Mouse (Mus musculus): ENCODE results near the gene Tekt2. TPM values are rescaled to one million over a fixed set of nuclear protein-coding genes. Genes with fewer than 3 reads are reported as not detected.

Tekt2 gene
- polyA plus RNA-seq, 1 experiment from 2014 or later, result 1.5 TPM

GRCm38 (mm10) chr4:126321854-126322511 is 3.5 kb downstream of the Tekt2 start:
- Histone ChIP-seq H3K9ac (0 out of 2 replicates have a peak overlapping the region, but pooled peaks have one; percentile 39), H3K36me3 (peaks cover 20% of the 10 kb centered on the region), H3K4me2 (peak overlapping the region; percentile 96), H3K4me1 (replicated peaks) (peaks cover 27% of the 10 kb centered on the region), H3K27ac (ENCODE audit: poor library complexity, severe bottlenecking) (no peak overlapping the region), H3K9me3 (replicated peaks) (no peaks in the 10 kb centered on the region), H3K27me3 (replicated peaks) (peaks cover 42% of the 10 kb centered on the region), H3K4me3 (peak overlapping the region; percentile 82)
- ATAC-seq (ENCODE audit: insufficient number of reproducible peaks, low FRiP score), result no peak
- 51% methylated on average over 28 of the region's 28 CpGs for WGBS

GRCm38 (mm10) chr4:126321111-126321853 is 4.2 kb downstream of the Tekt2 start, which contains the start of gene Adprhl2:
TSS of gene Adprhl2 (minus strand) at chr4:126321703.
- peaks cover 27% of the 10 kb centered on the region for H3K36me3 ChIP-seq

GRCm38 (mm10) chr4:126319806-126320205 is 5.7 kb downstream of the Tekt2 start:
- Histone ChIP-seq H3K36me3 (peaks cover 41% of the 10 kb centered on the region), H3K9ac (no peak overlapping the region; the same call in 1 of the 2 replicates), H3K27ac (ENCODE audit: poor library complexity, severe bottlenecking) (no peak overlapping the region), H3K4me2 (no peak overlapping the region; the same call in 1 of the 2 replicates), H3K27me3 (replicated peaks) (peaks cover 29% of the 10 kb centered on the region), H3K9me3 (replicated peaks) (no peaks in the 10 kb centered on the region), H3K4me1 (replicated peaks) (peaks cover 32% of the 10 kb centered on the region), H3K4me3 (no peak overlapping the region)
- no peak for ATAC-seq (ENCODE audit: insufficient number of reproducible peaks, low FRiP score)
- 85% methylated on average over 6 of the region's 6 CpGs for WGBS

More at GRCm38 (mm10) chr4:126321111-126321853, 4.2 kb downstream of the Tekt2 start, which contains the start of gene Adprhl2:
- Histone ChIP-seq H3K4me1 (replicated peaks) (peaks cover 31% of the 10 kb centered on the region), H3K9me3 (replicated peaks) (no peaks in the 10 kb centered on the region), H3K9ac (peak within 1 kb of the TSS; percentile 86), H3K27ac (ENCODE audit: poor library complexity, severe bottlenecking) (peak within 1 kb of the TSS; percentile 72), H3K27me3 (replicated peaks) (peaks cover 41% of the 10 kb centered on the region), H3K4me3 (peak within 1 kb of the TSS; percentile 82), H3K4me2 (peak within 1 kb of the TSS; percentile 96)
- peak; percentile 86 for ATAC-seq (ENCODE audit: insufficient number of reproducible peaks, low FRiP score)
- under 1% methylated on average over 79 of the region's 80 CpGs for WGBS

- ATAC-seq (ENCODE audit: insufficient number of reproducible peaks, low FRiP score), result no peak
- H3K4me3 ChIP-seq, result no peak overlapping the region
- no peak overlapping the region for H3K4me2 ChIP-seq
- H3K9ac ChIP-seq, result no peak overlapping the region
- H3K27ac ChIP-seq (ENCODE audit: poor library complexity, severe bottlenecking), result no peak overlapping the region
- peaks cover 45% of the 10 kb centered on the region for H3K4me1 ChIP-seq (replicated peaks)
- WGBS, result 94% methylated on average over 13 of the region's 13 CpGs
- H3K9me3 ChIP-seq (replicated peaks), result no peaks in the 10 kb centered on the region
- no peaks in the 10 kb centered on the region for H3K27me3 ChIP-seq (replicated peaks)
- H3K36me3 ChIP-seq, result peaks cover 41% of the 10 kb centered on the region
These were observed 8.9 kb downstream of the Tekt2 start for GRCm38 (mm10) chr4:126316443-126317040.

GRCm38 (mm10) chr4:126315931-126316330 is 9.6 kb downstream of the Tekt2 start:
- Histone ChIP-seq H3K4me1 (replicated peaks) (peaks cover 44% of the 10 kb centered on the region), H3K4me2 (no peak overlapping the region), H3K4me3 (no peak overlapping the region), H3K36me3 (peaks cover 41% of the 10 kb centered on the region), H3K9ac (no peak overlapping the region), H3K27me3 (replicated peaks) (no peaks in the 10 kb centered on the region), H3K27ac (ENCODE audit: poor library complexity, severe bottlenecking) (no peak overlapping the region), H3K9me3 (replicated peaks) (no peaks in the 10 kb centered on the region)
- 27% methylated on average over 5 of the region's 5 CpGs for WGBS
- ATAC-seq (ENCODE audit: insufficient number of reproducible peaks, low FRiP score), result no peak

- 63% methylated on average over 10 of the region's 10 CpGs for WGBS
- Histone ChIP-seq H3K9ac (no peak overlapping the region), H3K27ac (ENCODE audit: poor library complexity, severe bottlenecking) (no peak overlapping the region), H3K4me2 (no peak overlapping the region), H3K4me3 (no peak overlapping the region), H3K4me1 (replicated peaks) (peaks cover 38% of the 10 kb centered on the region), H3K27me3 (replicated peaks) (0 out of 2 replicates have a peak, but pooled peaks cover 4% of the 10 kb centered on the region), H3K36me3 (peaks cover 41% of the 10 kb centered on the region), H3K9me3 (replicated peaks) (no peaks in the 10 kb centered on the region)
- ATAC-seq (ENCODE audit: insufficient number of reproducible peaks, low FRiP score), result no peak
These were observed 11.1 kb downstream of the Tekt2 start for GRCm38 (mm10) chr4:126314393-126314792.

GRCm38 (mm10) chr4:126313202-126313601 is 12.3 kb downstream of the Tekt2 start:
- ATAC-seq (ENCODE audit: insufficient number of reproducible peaks, low FRiP score), result no peak
- H3K4me3 ChIP-seq, result no peak overlapping the region
- no peak overlapping the region for H3K9ac ChIP-seq
- 36% methylated on average over 5 of the region's 5 CpGs for WGBS
- H3K4me2 ChIP-seq, result no peak overlapping the region
- H3K36me3 ChIP-seq, result peaks cover 34% of the 10 kb centered on the region
- peaks cover 14% of the 10 kb centered on the region; the same call in 1 of the 2 replicates for H3K27me3 ChIP-seq (replicated peaks)
- no peak overlapping the region for H3K27ac ChIP-seq (ENCODE audit: poor library complexity, severe bottlenecking)
- no peaks in the 10 kb centered on the region for H3K9me3 ChIP-seq (replicated peaks)
- peaks cover 42% of the 10 kb centered on the region for H3K4me1 ChIP-seq (replicated peaks)

GRCm38 (mm10) chr4:126311566-126312200 is 13.8 kb downstream of the Tekt2 start:
- peaks cover 14% of the 10 kb centered on the region; the same call in 1 of the 2 replicates for H3K27me3 ChIP-seq (replicated peaks)
- ATAC-seq (ENCODE audit: insufficient number of reproducible peaks, low FRiP score), result no peak
- 85% methylated on average over 16 of the region's 16 CpGs for WGBS
- H3K36me3 ChIP-seq, result peaks cover 19% of the 10 kb centered on the region
- H3K4me2 ChIP-seq, result no peak overlapping the region
- H3K4me1 ChIP-seq (replicated peaks), result peaks cover 42% of the 10 kb centered on the region
- no peaks in the 10 kb centered on the region for H3K9me3 ChIP-seq (replicated peaks)
- H3K9ac ChIP-seq, result no peak overlapping the region
- H3K27ac ChIP-seq (ENCODE audit: poor library complexity, severe bottlenecking), result no peak overlapping the region
- no peak overlapping the region for H3K4me3 ChIP-seq

- no peak overlapping the region for H3K27ac ChIP-seq (ENCODE audit: poor library complexity, severe bottlenecking)
- H3K9ac ChIP-seq, result no peak overlapping the region
- peaks cover 5% of the 10 kb centered on the region; the same call in 1 of the 2 replicates for H3K36me3 ChIP-seq
- 66% methylated on average over 7 of the region's 7 CpGs for WGBS
- H3K4me2 ChIP-seq, result no peak overlapping the region
- no peak for ATAC-seq (ENCODE audit: insufficient number of reproducible peaks, low FRiP score)
- no peak overlapping the region for H3K4me3 ChIP-seq
- H3K27me3 ChIP-seq (replicated peaks), result peaks cover 14% of the 10 kb centered on the region; the same call in 1 of the 2 replicates
- H3K4me1 ChIP-seq (replicated peaks), result peaks cover 29% of the 10 kb centered on the region
- H3K9me3 ChIP-seq (replicated peaks), result peaks cover 4% of the 10 kb centered on the region
These were observed 15.1 kb downstream of the Tekt2 start for GRCm38 (mm10) chr4:126310344-126310743.

GRCm38 (mm10) chr4:126309922-126310309 is 15.6 kb downstream of the Tekt2 start:
- Histone ChIP-seq H3K9ac (0 out of 2 replicates have a peak overlapping the region, but pooled peaks have one; percentile 20), H3K27ac (ENCODE audit: poor library complexity, severe bottlenecking) (no peak overlapping the region), H3K4me3 (peak overlapping the region; percentile 13; the same call in 1 of the 2 replicates), H3K27me3 (replicated peaks) (peaks cover 14% of the 10 kb centered on the region; the same call in 1 of the 2 replicates), H3K4me1 (replicated peaks) (peaks cover 29% of the 10 kb centered on the region), H3K36me3 (0 out of 2 replicates have a peak, but pooled peaks cover 2% of the 10 kb centered on the region), H3K4me2 (peak overlapping the region; percentile 58), H3K9me3 (replicated peaks) (peaks cover 4% of the 10 kb centered on the region)
- 1% methylated on average over 7 of the region's 7 CpGs for WGBS
- no peak; the same call in 1 of the 2 replicates for ATAC-seq (ENCODE audit: insufficient number of reproducible peaks, low FRiP score)

Measured in heart, embryonic 12.5 days (tissue).